Comparison of ENCODE assay signal across 8 mouse cellular contexts in genomic region chr9:121284422-121284821, GRCm38 (mm10). TPM values are rescaled to one million over a fixed set of nuclear protein-coding genes. Genes with fewer than 3 reads are reported as not detected.
DNase-seq lines count a peak whose midpoint lies in the region; ATAC-seq and TF ChIP-seq lines count a peak whose summit lies in the region.

No protein-coding gene starts in this region.

- no peaks in the 10 kb centered on the region for H3K27me3 ChIP-seq in lung, embryonic 14.5 days (ENCODE audit: insufficient read depth, low read length)
- peaks cover under 1% of the 10 kb centered on the region; the same call in 1 of the 2 replicates for H3K27me3 ChIP-seq in erythroblast, embryonic 14.5 days (ENCODE audit: control insufficient read depth)

- H3K4me2 ChIP-seq in lung, embryonic 14.5 days = no peak overlapping the region

- no peak overlapping the region for H3K27ac ChIP-seq in lung, embryonic 14.5 days (ENCODE audit: low read depth)

- ATAC-seq in lung, embryonic 14.5 days (ENCODE audit: insufficient read depth) = no peak

- H3K36me3 ChIP-seq in lung, embryonic 14.5 days (ENCODE audit: insufficient read depth) = no peaks in the 10 kb centered on the region
- no peaks in the 10 kb centered on the region for H3K36me3 ChIP-seq in erythroblast, embryonic 14.5 days (ENCODE audit: control insufficient read depth)

- peaks cover 6% of the 10 kb centered on the region; the same call in 1 of the 2 replicates for H3K9me3 ChIP-seq in lung, embryonic 14.5 days (ENCODE audit: low read depth, low read length)
- peaks cover 3% of the 10 kb centered on the region for H3K9me3 ChIP-seq in erythroblast, embryonic 14.5 days (ENCODE audit: control insufficient read depth, low read length)

- WGBS in lung, embryonic 14.5 days = 91% methylated on average over 3 of the region's 3 CpGs

- H3K9ac ChIP-seq in lung, embryonic 14.5 days = no peak overlapping the region

- peak; percentile 60 to 67 for DNase-seq in cerebellum, postnatal 10 days
- DNase-seq in cerebellum, adult 11 months = no peak
- peak; percentile 59 for DNase-seq in lung, embryonic 14.5 days
- no peak for DNase-seq in lung, postnatal 25 days (ENCODE audit: low spot score)
- DNase-seq in retina, postnatal 1 day = peak; percentile 40
- DNase-seq in urinary bladder, postnatal 4 days (ENCODE audit: low spot score in 2 of 2) = no peak
- DNase-seq in left cerebral cortex, adult 18-20 months (ENCODE audit: low spot score in 2 of 2) = no peak

- peak; percentile 57 for TF ChIP-seq CTCF in lung, embryonic 14.5 days (IDR thresholded peaks at IDR 0.05; ENCODE audit: low read depth)

- no peaks in the 10 kb centered on the region for H3K4me1 ChIP-seq in lung, embryonic 14.5 days (ENCODE audit: insufficient read depth)
- H3K4me1 ChIP-seq in erythroblast, embryonic 14.5 days (ENCODE audit: control insufficient read depth) = peaks cover 33% of the 10 kb centered on the region

- no peak overlapping the region for H3K4me3 ChIP-seq in lung, embryonic 14.5 days (ENCODE audit: low read depth, low read length)
- H3K4me3 ChIP-seq in erythroblast, embryonic 14.5 days (replicated peaks) = peak overlapping the region; percentile 20

RNA-seq across cellular contexts. Expression of gene Ulk4, which starts 7.4 kb away (rescaled TPM):
- polyA plus RNA-seq in lung, embryonic 14.5 days (2014; fragmentation: Nextera tagmentation; extraction: Ambion mirVana) = 123 and 125 TPM in 2 replicates
- polyA plus RNA-seq in erythroblast, embryonic 14.5 days (2012) = 0.11 and 0.16 TPM in 2 replicates
- 1 to 10 TPM; 8.1 to 8.8 TPM for total RNA-seq in left cerebral cortex, adult 18-20 months (2021)

RNA-seq across cellular contexts. Expression of gene Trak1, which starts 12.9 kb away (rescaled TPM):
- polyA plus RNA-seq in lung, embryonic 14.5 days (2014; fragmentation: Nextera tagmentation; extraction: Ambion mirVana) = 20.8 and 20.9 TPM in 2 replicates
- 0.83 and 1.2 TPM in 2 replicates for polyA plus RNA-seq in erythroblast, embryonic 14.5 days (2012)
- total RNA-seq in left cerebral cortex, adult 18-20 months (2021) = 100 to 1,000 TPM; 239 to 275 TPM

Comparison
In these comparisons a context has a peak if more than half of its experiments do, and no peak if none do; other contexts are left out.
1. DNase-seq: peak in cerebellum, postnatal 10 days (2 of 2), lung, embryonic 14.5 days (single experiment) and retina, postnatal 1 day (single experiment); none in cerebellum, adult 11 months (single experiment), lung, postnatal 25 days (single experiment), urinary bladder, postnatal 4 days (0 of 2) and left cerebral cortex, adult 18-20 months (0 of 2).
2. RNA of gene Ulk4, which starts 7.4 kb away (polyA plus RNA-seq): 123 to 125 TPM in lung, embryonic 14.5 days; 0.11 to 0.16 TPM in erythroblast, embryonic 14.5 days; every median in the first group is over 100 times any median in the second.